Mouse (Mus musculus): ENCODE results near the gene Hsf3. TPM values are rescaled to one million over a fixed set of nuclear protein-coding genes. Genes with fewer than 3 reads are reported as not detected.
A peak's percentile ranks its signal among the peaks of the same experiment; 100 is the strongest.
"Not testable (repeated sequence)": the region's sequence is repeated elsewhere in the genome, so short reads cannot be mapped to it uniquely, and the experiment has no call there.

The Hsf3 gene
- polyA plus RNA-seq (2015; fragmentation: Nextera tagmentation; extraction: Ambion mirVana): not detected in 2 replicates

DNA sequence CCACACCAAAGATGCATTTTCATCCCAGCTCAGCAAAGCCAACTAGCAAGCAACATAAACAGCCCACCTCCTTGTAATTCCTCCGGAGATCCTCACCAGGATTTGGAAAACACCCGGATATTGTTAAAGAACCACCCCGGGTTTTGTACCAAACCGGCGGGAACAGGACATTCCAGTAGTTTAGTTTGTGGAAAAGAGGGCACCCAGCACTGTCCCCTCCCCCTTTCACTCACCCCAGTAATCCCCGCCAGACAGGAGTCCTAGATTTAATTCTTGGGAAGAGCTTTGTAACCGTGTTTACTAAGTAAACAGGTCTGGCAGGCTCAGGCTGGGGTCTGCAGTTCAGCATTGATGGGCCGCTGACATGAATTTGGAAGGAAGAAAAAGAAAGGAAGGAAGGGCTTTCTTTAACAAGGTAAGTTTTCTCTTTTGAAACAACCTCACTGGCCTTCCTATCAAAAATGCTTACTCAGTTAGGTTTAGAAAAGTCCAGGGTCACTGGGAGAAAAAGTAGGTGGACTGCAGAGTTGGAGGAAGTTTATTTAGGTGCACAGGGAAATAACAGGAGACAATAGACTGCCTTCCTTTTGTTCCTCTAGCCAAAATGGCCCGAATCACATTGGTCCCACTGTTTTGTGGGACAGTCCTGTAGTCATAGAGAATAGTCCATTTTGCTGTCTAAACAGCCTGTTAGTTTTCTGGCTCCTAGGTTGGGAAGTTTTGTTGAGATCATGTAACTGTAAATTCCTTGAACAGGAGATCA, at the start of gene Hsf3:
TSS of gene Hsf3 (minus strand) at position 94 of the 763 bp plus-strand sequence.
- ATAC-seq (ENCODE audit: insufficient read depth): no peak

DNA sequence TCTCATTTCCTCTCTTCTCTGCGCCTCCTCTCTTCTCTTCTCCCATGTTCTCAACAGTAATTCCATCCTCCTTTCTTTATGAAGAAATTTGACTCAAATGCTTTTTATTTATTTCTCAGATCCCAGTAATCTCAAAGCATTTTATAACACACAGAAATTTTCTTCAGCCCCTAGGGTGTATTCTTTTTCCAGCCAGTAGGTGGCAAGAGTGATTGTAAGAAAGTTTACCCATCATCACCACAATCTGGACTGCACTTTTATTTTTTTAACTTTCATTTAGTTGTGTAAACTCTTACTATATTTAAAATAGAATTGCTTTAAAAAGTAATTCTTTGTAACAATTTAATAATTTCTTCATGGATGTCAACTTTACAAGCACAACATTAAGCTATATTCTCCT, 45.5 kb upstream of the Hsf3 start:
- Histone ChIP-seq H3K27me3 (no peaks in the 10 kb centered on the region), H3K4me1 (replicated peaks) (no peaks in the 10 kb centered on the region), H3K27ac (replicated peaks) (no peak overlapping the region), H3K9ac (no peak overlapping the region), H3K4me2 (no peak overlapping the region), H3K36me3 (replicated peaks) (no peaks in the 10 kb centered on the region), H3K4me3 (replicated peaks) (no peak overlapping the region), H3K9me3 (replicated peaks) (no peaks in the 10 kb centered on the region)
- no peak for ATAC-seq (ENCODE audit: insufficient read depth)
- 0% methylated on average over 1 of the region's 1 CpGs for WGBS (ENCODE audit: insufficient replicate concordance)

More for the DNA sequence above, at the start of gene Hsf3:
- Histone ChIP-seq H3K4me3 (replicated peaks) (no peak within 1 kb of the TSS), H3K27ac (replicated peaks) (no peak within 1 kb of the TSS), H3K9ac (no peak within 1 kb of the TSS), H3K4me1 (replicated peaks) (no peaks in the 10 kb centered on the region), H3K4me2 (no peak within 1 kb of the TSS; the same call in 1 of the 2 replicates), H3K9me3 (replicated peaks) (no peaks in the 10 kb centered on the region), H3K27me3 (no peaks in the 10 kb centered on the region), H3K36me3 (replicated peaks) (no peaks in the 10 kb centered on the region)
- 29% methylated on average over 9 of the region's 9 CpGs for WGBS (ENCODE audit: insufficient replicate concordance)

DNA sequence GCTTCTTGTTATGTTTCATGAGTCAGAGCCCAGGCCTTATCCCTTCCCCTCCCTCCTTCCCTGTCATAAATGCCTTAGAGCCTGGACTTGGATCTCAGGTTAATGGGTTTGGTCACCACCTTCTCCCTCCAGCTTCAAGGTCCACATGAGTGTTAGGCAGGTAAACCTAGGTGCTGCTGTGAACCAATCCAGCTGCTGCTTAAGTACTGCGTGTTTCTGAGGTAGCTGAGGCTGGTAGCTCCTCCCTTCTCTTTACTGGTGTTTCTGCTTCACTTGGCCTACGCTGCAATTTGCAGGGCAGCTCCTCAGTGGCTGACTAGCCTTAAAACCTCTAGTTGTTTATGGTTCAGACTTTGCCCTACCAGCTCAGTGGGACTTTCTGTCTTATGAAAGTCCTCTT, 945 bp downstream of the Hsf3 start, which contains the start of gene Heph:
TSS of gene Heph (plus strand) at position 211 of the 400 bp plus-strand sequence.
- no peak within 1 kb of the TSS for H3K9ac ChIP-seq
- no peaks in the 10 kb centered on the region for H3K9me3 ChIP-seq (replicated peaks)
- H3K27me3 ChIP-seq: no peaks in the 10 kb centered on the region
- no peaks in the 10 kb centered on the region for H3K4me1 ChIP-seq (replicated peaks)
- no peak within 1 kb of the TSS for H3K4me3 ChIP-seq (replicated peaks)
- no peaks in the 10 kb centered on the region for H3K36me3 ChIP-seq (replicated peaks)
- ATAC-seq (ENCODE audit: insufficient read depth): no peak
- WGBS (ENCODE audit: insufficient replicate concordance): 42% methylated on average over 2 of the region's 2 CpGs
- no peak within 1 kb of the TSS; the same call in 1 of the 2 replicates for H3K4me2 ChIP-seq
- H3K27ac ChIP-seq (replicated peaks): no peak within 1 kb of the TSS

DNA sequence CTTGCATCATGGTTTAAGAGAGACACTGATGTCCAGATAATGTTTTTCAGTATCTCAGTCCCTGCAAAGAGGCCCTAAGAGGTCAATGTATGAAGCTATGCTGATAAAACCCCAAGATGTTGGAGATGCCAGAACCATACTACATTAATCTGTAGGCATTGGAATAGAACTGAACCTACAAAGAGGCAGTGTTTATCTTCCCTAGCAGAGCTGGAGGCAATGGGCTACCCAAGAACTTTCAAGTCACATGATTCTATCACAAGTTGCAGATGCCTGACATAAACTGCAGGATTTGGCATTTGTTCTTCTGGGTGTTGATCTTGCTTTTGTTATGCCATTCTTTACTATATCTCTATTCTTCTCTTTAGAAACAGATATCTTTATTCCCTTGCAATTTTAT, 36.7 kb downstream of the Hsf3 start:
- H3K4me2 ChIP-seq: no peak overlapping the region
- H3K9ac ChIP-seq: no peak overlapping the region
- no peaks in the 10 kb centered on the region for H3K4me1 ChIP-seq (replicated peaks)
- H3K27me3 ChIP-seq: no peaks in the 10 kb centered on the region
- ATAC-seq (ENCODE audit: insufficient read depth): no peak
- no peaks in the 10 kb centered on the region for H3K36me3 ChIP-seq (replicated peaks)
- no peak overlapping the region for H3K27ac ChIP-seq (replicated peaks)
- no peak overlapping the region for H3K4me3 ChIP-seq (replicated peaks)
- no peaks in the 10 kb centered on the region for H3K9me3 ChIP-seq (replicated peaks)

DNA sequence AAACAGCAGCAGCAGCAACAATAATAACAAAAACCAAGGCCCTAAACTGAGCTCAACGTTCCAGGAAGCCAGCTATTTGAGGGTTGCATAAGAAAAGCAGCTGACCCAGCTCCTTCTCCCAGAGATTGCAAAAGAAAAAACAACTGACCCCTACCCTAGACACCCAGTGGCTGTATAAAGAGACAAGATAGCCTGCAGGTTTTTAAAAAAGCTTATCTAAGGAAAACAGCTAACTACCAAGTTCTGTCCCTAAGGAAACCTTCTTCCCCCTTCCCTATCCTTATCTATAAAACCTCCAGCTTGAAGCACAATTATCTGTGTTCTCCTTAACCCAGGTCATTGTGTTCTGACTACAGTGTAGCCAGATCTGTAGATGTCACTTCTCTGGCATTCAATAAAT, 38.4 kb downstream of the Hsf3 start:
- Histone ChIP-seq H3K4me1 (replicated peaks) (no peaks in the 10 kb centered on the region), H3K36me3 (replicated peaks) (no peaks in the 10 kb centered on the region), H3K4me2 (no peak overlapping the region), H3K4me3 (replicated peaks) (no peak overlapping the region), H3K9ac (no peak overlapping the region), H3K9me3 (replicated peaks) (no peaks in the 10 kb centered on the region), H3K27me3 (no peaks in the 10 kb centered on the region), H3K27ac (replicated peaks) (no peak overlapping the region)
- 32% methylated on average over 1 of the region's 1 CpGs for WGBS (ENCODE audit: insufficient replicate concordance)
- ATAC-seq (ENCODE audit: insufficient read depth): peak; percentile 31; the same call in 1 of the 2 replicates

DNA sequence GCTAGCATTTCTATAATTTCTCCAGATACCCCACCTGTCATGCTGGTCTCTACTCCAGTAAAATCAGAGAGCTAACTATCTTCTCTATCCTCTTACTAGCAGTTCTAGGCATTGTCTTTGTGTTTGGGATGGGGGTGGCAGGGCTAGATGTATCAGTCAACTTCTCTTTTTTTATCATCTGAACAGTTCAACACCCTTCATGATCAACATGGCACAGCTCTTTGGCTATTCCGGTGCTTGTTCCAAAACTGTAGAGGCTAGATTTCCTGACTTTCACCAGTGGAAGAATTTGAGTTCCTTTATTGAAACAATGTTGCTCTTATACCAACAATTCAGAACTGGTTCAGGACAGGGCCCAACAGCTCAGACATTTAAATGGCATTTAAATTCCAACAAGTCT, 39.1 kb downstream of the Hsf3 start:
- no peaks in the 10 kb centered on the region for H3K4me1 ChIP-seq (replicated peaks)
- H3K4me3 ChIP-seq (replicated peaks): no peak overlapping the region
- WGBS (ENCODE audit: insufficient replicate concordance): 45% methylated on average over 1 of the region's 1 CpGs
- H3K4me2 ChIP-seq: no peak overlapping the region
- no peaks in the 10 kb centered on the region for H3K9me3 ChIP-seq (replicated peaks)
- no peak overlapping the region for H3K27ac ChIP-seq (replicated peaks)
- H3K36me3 ChIP-seq (replicated peaks): no peaks in the 10 kb centered on the region
- H3K27me3 ChIP-seq: no peaks in the 10 kb centered on the region
- ATAC-seq (ENCODE audit: insufficient read depth): no peak
- no peak overlapping the region for H3K9ac ChIP-seq

DNA sequence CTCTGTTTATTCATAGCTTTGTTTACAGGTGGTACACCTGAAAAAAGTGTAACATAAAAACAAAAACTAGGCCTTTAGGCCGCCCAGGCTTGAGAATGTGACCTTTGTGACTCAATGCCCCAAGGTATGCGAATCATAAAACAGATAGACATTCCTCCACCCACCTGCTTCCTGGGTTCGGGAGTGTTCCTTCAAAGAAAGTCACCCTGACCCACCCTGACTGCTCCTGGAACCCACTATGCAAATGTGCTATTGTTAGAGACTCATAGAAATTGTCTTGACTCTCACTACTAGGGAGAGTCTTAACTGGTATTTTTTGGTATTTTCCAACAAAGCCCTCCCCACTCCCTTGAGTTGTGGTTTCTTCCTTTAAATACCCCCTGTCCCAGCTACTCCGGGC, 40.7 kb downstream of the Hsf3 start:
- 65% methylated on average over 4 of the region's 4 CpGs for WGBS (ENCODE audit: insufficient replicate concordance)
- not testable (repeated sequence) for H3K27ac ChIP-seq (replicated peaks); H3K9ac ChIP-seq; H3K4me1 ChIP-seq (replicated peaks); ATAC-seq (ENCODE audit: insufficient read depth); H3K9me3 ChIP-seq (replicated peaks); H3K4me2 ChIP-seq; H3K27me3 ChIP-seq; H3K36me3 ChIP-seq (replicated peaks); H3K4me3 ChIP-seq (replicated peaks)

DNA sequence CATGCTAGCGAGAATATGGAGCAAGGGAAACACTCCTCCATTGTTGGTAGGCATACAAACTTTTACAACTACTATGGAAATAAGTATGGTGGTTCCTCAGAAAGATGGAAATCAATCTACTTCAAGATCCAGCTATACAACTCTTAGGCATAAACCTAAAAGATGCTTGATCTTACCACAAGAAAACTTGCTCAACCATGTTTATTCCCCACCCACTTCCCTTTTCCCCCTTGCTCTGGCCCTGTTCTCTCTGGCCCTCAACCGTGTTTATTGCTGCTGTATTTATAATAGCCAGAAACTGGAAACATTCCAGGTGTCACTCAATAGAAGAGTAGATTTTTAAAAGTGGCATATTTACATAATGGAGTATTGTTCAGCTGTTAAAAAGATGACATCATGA, 117.0 kb downstream of the Hsf3 start:
- no peak overlapping the region for H3K27ac ChIP-seq (replicated peaks)
- ATAC-seq (ENCODE audit: insufficient read depth): no peak
- H3K4me3 ChIP-seq (replicated peaks): no peak overlapping the region
- no peaks in the 10 kb centered on the region for H3K36me3 ChIP-seq (replicated peaks)
- H3K4me2 ChIP-seq: no peak overlapping the region
- H3K9me3 ChIP-seq (replicated peaks): no peaks in the 10 kb centered on the region
- no peaks in the 10 kb centered on the region for H3K4me1 ChIP-seq (replicated peaks)
- H3K9ac ChIP-seq: no peak overlapping the region
- no peaks in the 10 kb centered on the region for H3K27me3 ChIP-seq
- 46% methylated on average over 2 of the region's 2 CpGs for WGBS (ENCODE audit: insufficient replicate concordance)

DNA sequence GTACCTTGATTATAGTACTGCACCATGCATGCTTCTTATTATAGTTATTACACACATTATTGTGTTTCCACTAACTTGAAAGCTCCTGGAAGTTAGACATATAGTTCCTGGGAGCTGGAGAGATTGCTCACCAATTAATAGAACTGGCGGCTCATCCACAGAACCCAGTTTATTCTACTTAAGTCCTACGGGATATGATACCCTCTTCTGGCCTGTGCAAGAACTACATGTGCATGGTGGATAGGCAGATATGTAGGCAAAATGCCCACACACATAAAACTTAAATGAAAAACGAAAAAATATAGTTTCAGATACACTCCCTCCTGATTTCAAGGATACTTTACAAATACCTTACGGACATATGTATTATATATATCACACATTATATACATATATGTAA, 126.3 kb downstream of the Hsf3 start:
- Histone ChIP-seq H3K9ac (no peak overlapping the region), H3K4me3 (replicated peaks) (no peak overlapping the region), H3K9me3 (replicated peaks) (no peaks in the 10 kb centered on the region), H3K27ac (replicated peaks) (no peak overlapping the region), H3K4me1 (replicated peaks) (no peaks in the 10 kb centered on the region), H3K27me3 (no peaks in the 10 kb centered on the region), H3K36me3 (replicated peaks) (no peaks in the 10 kb centered on the region), H3K4me2 (no peak overlapping the region)
- WGBS (ENCODE audit: insufficient replicate concordance): 31% methylated on average over 4 of the region's 4 CpGs
- ATAC-seq (ENCODE audit: insufficient read depth): no peak

DNA sequence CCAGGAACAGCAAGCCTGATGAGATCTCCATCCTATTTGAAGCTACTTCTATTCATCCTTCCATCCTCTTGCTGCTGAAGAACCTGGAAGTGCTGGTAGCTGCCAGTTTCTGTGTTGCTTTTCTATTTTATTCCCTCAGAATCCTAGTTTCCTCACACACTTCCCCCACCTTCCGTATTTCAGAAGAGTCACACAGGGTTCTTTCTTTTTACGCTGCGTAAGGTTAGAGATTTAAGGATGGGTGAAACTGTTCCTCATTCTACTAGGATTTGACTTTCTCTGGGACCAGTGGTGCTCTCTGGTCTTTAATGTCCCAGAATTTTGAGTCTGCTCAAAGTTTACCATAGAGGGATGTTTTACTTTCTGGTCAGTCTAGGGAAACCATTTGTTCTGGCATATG, 162.8 kb downstream of the Hsf3 start, which contains the start of gene Vsig4:
TSS of gene Vsig4 (minus strand) at position 101 of the 400 bp plus-strand sequence.
- Histone ChIP-seq H3K27me3 (no peaks in the 10 kb centered on the region), H3K4me2 (no peak within 1 kb of the TSS), H3K9ac (no peak within 1 kb of the TSS), H3K9me3 (replicated peaks) (no peaks in the 10 kb centered on the region), H3K27ac (replicated peaks) (no peak within 1 kb of the TSS), H3K36me3 (replicated peaks) (no peaks in the 10 kb centered on the region), H3K4me1 (replicated peaks) (no peaks in the 10 kb centered on the region), H3K4me3 (replicated peaks) (no peak within 1 kb of the TSS)
- ATAC-seq (ENCODE audit: insufficient read depth): no peak
- WGBS (ENCODE audit: insufficient replicate concordance): 80% methylated on average over 3 of the region's 3 CpGs

DNA sequence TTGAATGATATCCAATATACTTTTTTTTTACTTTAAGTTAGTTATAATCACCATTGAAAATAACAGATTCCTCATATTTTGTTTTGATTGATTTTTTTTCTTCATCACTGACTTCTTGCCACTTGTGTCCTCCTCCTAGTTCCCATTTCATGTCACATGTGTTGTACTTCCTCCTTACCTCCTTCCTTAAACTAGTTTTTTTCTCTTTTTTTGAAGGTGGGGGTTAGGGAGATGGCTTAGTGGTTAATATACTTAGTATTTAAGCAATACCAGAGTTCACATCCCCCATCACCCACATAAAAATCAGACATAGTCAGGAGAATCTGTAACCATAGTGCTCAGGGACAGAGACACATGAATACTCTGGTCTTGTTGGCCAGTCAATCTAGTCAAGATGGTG, 199.6 kb downstream of the Hsf3 start:
- Histone ChIP-seq H3K9me3 (replicated peaks) (no peaks in the 10 kb centered on the region), H3K4me2 (no peak overlapping the region), H3K9ac (no peak overlapping the region), H3K27ac (replicated peaks) (no peak overlapping the region), H3K4me3 (replicated peaks) (no peak overlapping the region), H3K27me3 (no peaks in the 10 kb centered on the region), H3K4me1 (replicated peaks) (no peaks in the 10 kb centered on the region), H3K36me3 (replicated peaks) (no peaks in the 10 kb centered on the region)
- ATAC-seq (ENCODE audit: insufficient read depth): no peak
